Mouse (Mus musculus) ES-Bruce4 (cell line): ENCODE data around the gene Tmc7.

Experiments
- CTCF ChIP-seq: IDR thresholded peaks from one replicate; pipeline ENCODE4 v1.8.1; 2011; ENCODE audit warnings: low read depth, low read length
- EP300 ChIP-seq: IDR thresholded peaks from 2 replicates; pipeline ENCODE4 v1.6.1; 2011; ENCODE audit warnings: low read depth, low read length; ENCODE audit not compliant: insufficient read depth
- POLR2A ChIP-seq: IDR thresholded peaks from one replicate; pipeline ENCODE4 v1.8.1; 2011; ENCODE audit warnings: low read length; ENCODE audit not compliant: insufficient read depth

DNA sequence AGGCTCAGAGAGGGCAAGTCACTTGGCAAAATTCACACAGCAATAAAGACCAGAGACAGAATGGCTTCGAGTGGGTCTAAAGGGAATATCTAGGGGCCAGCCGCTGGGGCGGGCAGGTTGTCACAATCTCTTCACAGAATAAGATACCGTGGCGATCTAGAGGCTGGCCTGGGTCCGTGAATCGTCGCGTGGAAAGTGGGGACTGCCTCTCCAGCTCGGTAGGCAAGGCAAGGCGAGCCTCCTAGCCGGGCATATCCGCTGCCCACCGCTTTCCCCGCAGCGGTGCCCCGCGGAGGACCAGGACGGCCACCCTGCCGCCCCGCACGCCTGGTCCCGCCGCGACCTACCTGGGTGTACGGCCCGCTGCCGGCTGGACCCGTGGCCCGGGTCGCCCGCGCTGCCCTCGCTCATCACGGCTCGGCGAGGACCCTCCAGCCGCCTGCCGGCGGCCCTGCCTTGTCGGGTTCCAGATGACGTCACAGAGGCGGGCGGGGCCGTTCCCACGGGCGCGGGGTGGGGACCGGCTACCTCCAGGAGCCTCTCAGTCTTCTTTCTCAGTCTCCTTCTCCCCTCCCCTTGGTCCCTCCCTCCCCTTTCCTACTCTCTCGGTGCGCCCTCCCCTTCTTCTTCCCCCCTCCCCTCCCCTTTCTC lies at the start of gene Tmc7:
- no peak for TF ChIP-seq CTCF
- TF ChIP-seq POLR2A = no peak
- TF ChIP-seq EP300 = 0 out of 2 replicates have a peak, but pooled peaks have one; percentile 16
